Mouse (Mus musculus) hindbrain, embryonic 11.5 days (tissue): Measurements from ENCODE around the gene Tspan9. TPM values are rescaled to one million over a fixed set of nuclear protein-coding genes. Genes with fewer than 3 reads are reported as not detected.
A peak's percentile ranks its signal among the peaks of the same experiment; 100 is the strongest.

Source experiments
- ATAC-seq: fragments of 200-750 bp; cut with Nextera tagmentation; 2 replicates; pipeline ENCODE4 v1.8.0; 2017; ENCODE audit warnings: mild to moderate bottlenecking, moderate TSS enrichment, moderate library complexity; ENCODE audit not compliant: low FRiP score
- DNase-seq: peaks from one replicate; pipeline ENCODE4 v3.0.0-alpha.2; 2015; ENCODE audit warnings: low spot score
- H3K27ac ChIP-seq: fragments of 300-500 bp; sonication (generic); 2 replicates; pipeline ENCODE4 v1.5.1; 2014; ENCODE audit warnings: mild to moderate bottlenecking, low read depth, low read length
- H3K27me3 ChIP-seq: fragments of 300-500 bp; sonication (generic); 2 replicates; pipeline ENCODE4 v1.6.1; 2014; ENCODE audit warnings: mild to moderate bottlenecking, low read length, moderate library complexity, mixed read lengths; ENCODE audit not compliant: control insufficient read depth, insufficient read depth
- H3K36me3 ChIP-seq: fragments of 300-500 bp; sonication (generic); 2 replicates; pipeline ENCODE4 v1.6.1; 2014; ENCODE audit warnings: mild to moderate bottlenecking, low read length, moderate library complexity, mixed read lengths; ENCODE audit not compliant: control insufficient read depth, insufficient read depth
- H3K4me1 ChIP-seq: fragments of 300-500 bp; sonication (generic); replicated peaks from 2 replicates; pipeline ENCODE4 v1.6.1; 2014; ENCODE audit warnings: low read length, mixed read lengths; ENCODE audit not compliant: control insufficient read depth, insufficient read depth
- H3K4me2 ChIP-seq: fragments of 300-500 bp; sonication (generic); replicated peaks from 2 replicates; pipeline ENCODE4 v1.6.1; 2014; ENCODE audit warnings: mild to moderate bottlenecking, low read depth, low read length
- H3K4me3 ChIP-seq: fragments of 300-500 bp; sonication (generic); 2 replicates; pipeline ENCODE4 v1.5.1; 2014; ENCODE audit warnings: low read depth, low read length
- H3K9ac ChIP-seq: fragments of 300-500 bp; sonication (generic); 2 replicates; pipeline ENCODE4 v1.6.1; 2014; ENCODE audit warnings: low read depth, low read length
- H3K9me3 ChIP-seq: fragments of 300-500 bp; sonication (generic); 2 replicates; pipeline ENCODE4 v1.6.1; 2016; ENCODE audit warnings: low read length; ENCODE audit not compliant: control insufficient read depth
- WGBS: fragments of 180-500 bp; shearing (Covaris S2); extraction: QIAGEN DNeasy Blood & Tissue Kit; methylation state at CpG from one replicate; pipeline ENCODE4 v1.1.7; 2014; 5-methylcytosine and 5-hydroxymethylcytosine counted together
- polyA plus RNA-seq: library from polyadenylated mRNA; unstranded; fragments of >200 nt; fragmentation: Nextera tagmentation; extraction: Ambion mirVana; gene quantifications from 2 replicates; pipeline ENCODE4 v1.2.1, GENCODE M21; 2014

The Tspan9 gene
- polyA plus RNA-seq, 1 experiment from 2014 or later: 46.2 TPM

- Histone ChIP-seq H3K9ac (no peak overlapping the region), H3K4me1 (no peaks in the 10 kb centered on the region; the same call in 1 of the 2 replicates), H3K9me3 (no peaks in the 10 kb centered on the region), H3K27me3 (no peaks in the 10 kb centered on the region), H3K36me3 (no peaks in the 10 kb centered on the region), H3K27ac (no peak overlapping the region), H3K4me3 (no peak overlapping the region), H3K4me2 (no peak overlapping the region)
- ATAC-seq: no peak
- WGBS: 75% methylated on average over 7 of the region's 7 CpGs
- DNase-seq: no peak
Observed at GRCm38 (mm10) chr6:128104712-128105324, 38.6 kb downstream of the Tspan9 start.

- no peaks in the 10 kb centered on the region for H3K9me3 ChIP-seq
- H3K4me2 ChIP-seq: no peak overlapping the region
- no peak for DNase-seq
- 83% methylated on average over 5 of the region's 5 CpGs for WGBS
- H3K27ac ChIP-seq: no peak overlapping the region
- no peaks in the 10 kb centered on the region for H3K36me3 ChIP-seq
- no peak for ATAC-seq
- no peaks in the 10 kb centered on the region; the same call in 1 of the 2 replicates for H3K4me1 ChIP-seq
- no peak overlapping the region for H3K4me3 ChIP-seq
- H3K27me3 ChIP-seq: no peaks in the 10 kb centered on the region
- H3K9ac ChIP-seq: no peak overlapping the region
Observed at GRCm38 (mm10) chr6:128103874-128104273, 39.5 kb downstream of the Tspan9 start.

- no peaks in the 10 kb centered on the region for H3K36me3 ChIP-seq
- no peak for DNase-seq
- 0 out of 2 replicates have a peak overlapping the region, but pooled peaks have one; percentile 47 for H3K27ac ChIP-seq
- peak; percentile 54; the same call in 1 of the 2 replicates for ATAC-seq
- H3K27me3 ChIP-seq: no peaks in the 10 kb centered on the region
- H3K9me3 ChIP-seq: no peaks in the 10 kb centered on the region
- H3K4me2 ChIP-seq: no peak overlapping the region
- no peak overlapping the region for H3K4me3 ChIP-seq
- H3K4me1 ChIP-seq: no peaks in the 10 kb centered on the region; the same call in 1 of the 2 replicates
- H3K9ac ChIP-seq: no peak overlapping the region
- WGBS: 48% methylated on average over 6 of the region's 6 CpGs
Observed at GRCm38 (mm10) chr6:128102296-128102999, 40.9 kb downstream of the Tspan9 start.

- no peak for ATAC-seq
- H3K9ac ChIP-seq: no peak overlapping the region
- no peaks in the 10 kb centered on the region for H3K4me1 ChIP-seq
- H3K27ac ChIP-seq: no peak overlapping the region
- no peak for DNase-seq
- no peaks in the 10 kb centered on the region for H3K36me3 ChIP-seq
- H3K4me3 ChIP-seq: no peak overlapping the region
- H3K27me3 ChIP-seq: no peaks in the 10 kb centered on the region
- WGBS: 84% methylated on average over 5 of the region's 5 CpGs
- H3K4me2 ChIP-seq: no peak overlapping the region
- H3K9me3 ChIP-seq: no peaks in the 10 kb centered on the region
Observed at GRCm38 (mm10) chr6:128099871-128100270, 43.5 kb downstream of the Tspan9 start.

- no peak for DNase-seq
- no peak overlapping the region for H3K4me2 ChIP-seq
- WGBS: 75% methylated on average over 9 of the region's 9 CpGs
- no peaks in the 10 kb centered on the region for H3K9me3 ChIP-seq
- H3K27me3 ChIP-seq: no peaks in the 10 kb centered on the region
- no peak overlapping the region for H3K9ac ChIP-seq
- no peaks in the 10 kb centered on the region for H3K4me1 ChIP-seq
- no peaks in the 10 kb centered on the region for H3K36me3 ChIP-seq
- no peak overlapping the region for H3K27ac ChIP-seq
- H3K4me3 ChIP-seq: no peak overlapping the region
- no peak for ATAC-seq
Observed at GRCm38 (mm10) chr6:128099190-128099589, 44.2 kb downstream of the Tspan9 start.

- ATAC-seq (no peak), DNase-seq (no peak)
- Histone ChIP-seq H3K4me2 (no peak overlapping the region), H3K4me3 (no peak overlapping the region), H3K4me1 (no peaks in the 10 kb centered on the region), H3K27ac (no peak overlapping the region), H3K9ac (no peak overlapping the region), H3K9me3 (no peaks in the 10 kb centered on the region), H3K36me3 (no peaks in the 10 kb centered on the region), H3K27me3 (no peaks in the 10 kb centered on the region)
- 86% methylated on average over 7 of the region's 7 CpGs for WGBS
Observed at GRCm38 (mm10) chr6:128096521-128096920, 46.9 kb downstream of the Tspan9 start.

- H3K27ac ChIP-seq: no peak overlapping the region
- H3K9me3 ChIP-seq: no peaks in the 10 kb centered on the region
- no peaks in the 10 kb centered on the region for H3K36me3 ChIP-seq
- H3K4me1 ChIP-seq: no peaks in the 10 kb centered on the region; the same call in 1 of the 2 replicates
- H3K4me3 ChIP-seq: no peak overlapping the region
- ATAC-seq (no peak), DNase-seq (no peak)
- 68% methylated on average over 8 of the region's 8 CpGs for WGBS
- no peak overlapping the region for H3K4me2 ChIP-seq
- H3K27me3 ChIP-seq: no peaks in the 10 kb centered on the region
- H3K9ac ChIP-seq: no peak overlapping the region
Observed at GRCm38 (mm10) chr6:128095906-128096305, 47.5 kb downstream of the Tspan9 start.

- Histone ChIP-seq H3K27me3 (no peaks in the 10 kb centered on the region), H3K4me3 (no peak overlapping the region), H3K36me3 (no peaks in the 10 kb centered on the region), H3K9me3 (no peaks in the 10 kb centered on the region), H3K9ac (no peak overlapping the region), H3K27ac (no peak overlapping the region), H3K4me2 (no peak overlapping the region), H3K4me1 (no peaks in the 10 kb centered on the region; the same call in 1 of the 2 replicates)
- no peak for DNase-seq
- no peak for ATAC-seq
- 95% methylated on average over 10 of the region's 10 CpGs for WGBS
Observed at GRCm38 (mm10) chr6:128095131-128095530, 48.3 kb downstream of the Tspan9 start.
